Mouse (Mus musculus) adrenal gland, adult 18-20 months (tissue): ENCODE results near the gene Col8a1. TPM values are rescaled to one million over a fixed set of nuclear protein-coding genes. Genes with fewer than 3 reads are reported as not detected.

Experiments used
- DNase-seq, 2 experiments: peaks; one replicate each; pipeline ENCODE4 v3.0.0; 2021 to 2022; ENCODE audit warnings: low spot score in 2 of 2
- long read RNA-seq, 2 experiments: library from polyadenylated mRNA; stranded (forward); transcript quantifications; one replicate each; pipeline ENCODE4 v2.0.0; 2021
- total RNA-seq, 2 experiments: library from RNA; stranded (reverse); gene quantifications; 1 replicate in 1 of 2; 2 replicates in 1 of 2; pipeline ENCODE4 v1.2.3; 2021

Col8a1 gene
- total RNA-seq: 1 to 10 TPM; 3.0 to 3.5 TPM
- long read RNA-seq, experiment 1, partial matches to known transcripts: 0 of 1 reads
- long read RNA-seq, experiment 1, other reads (novel, unspliced or antisense): 1 of 1 reads
- long read RNA-seq, experiment 2, full-length matches to known transcripts: 7 of 10 reads
- long read RNA-seq, experiment 2, partial matches to known transcripts: 1 of 10 reads
- long read RNA-seq, experiment 2, other reads (novel, unspliced or antisense): 2 of 10 reads

DNA sequence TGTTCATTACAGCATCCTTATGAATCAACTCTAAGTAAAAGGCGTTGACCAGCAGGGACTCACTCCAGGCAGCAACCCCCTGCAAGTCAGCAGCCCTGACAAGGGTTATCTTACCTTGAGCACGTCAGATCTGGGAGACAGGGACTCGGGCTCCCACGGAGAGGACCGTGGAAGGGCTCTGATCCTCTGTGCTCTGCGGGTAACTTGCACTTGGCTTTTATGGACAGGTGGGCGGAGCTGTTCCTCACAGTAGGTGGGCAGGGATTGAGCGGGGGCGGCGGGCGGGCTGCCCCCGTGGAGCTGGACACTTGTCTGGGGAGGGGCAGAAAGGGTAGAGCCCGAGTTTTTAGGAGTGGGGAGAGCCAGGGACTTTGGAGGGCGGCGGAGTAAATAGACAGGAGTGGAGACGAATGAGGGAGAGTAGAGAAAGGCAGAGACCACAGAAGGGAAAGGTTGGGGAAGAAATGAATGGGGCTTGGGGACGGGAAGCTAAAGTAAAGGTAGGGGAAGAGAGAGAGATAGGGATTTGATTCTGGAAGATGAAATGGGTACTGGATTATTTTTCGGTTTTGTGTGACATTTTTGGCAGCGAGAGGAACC lies at the start of gene Col8a1:
Col8a1 (minus strand) TSS at position 212 of the 600 bp plus-strand sequence.
- peak in 1 of 2 experiments; percentile 8 for DNase-seq

DNA sequence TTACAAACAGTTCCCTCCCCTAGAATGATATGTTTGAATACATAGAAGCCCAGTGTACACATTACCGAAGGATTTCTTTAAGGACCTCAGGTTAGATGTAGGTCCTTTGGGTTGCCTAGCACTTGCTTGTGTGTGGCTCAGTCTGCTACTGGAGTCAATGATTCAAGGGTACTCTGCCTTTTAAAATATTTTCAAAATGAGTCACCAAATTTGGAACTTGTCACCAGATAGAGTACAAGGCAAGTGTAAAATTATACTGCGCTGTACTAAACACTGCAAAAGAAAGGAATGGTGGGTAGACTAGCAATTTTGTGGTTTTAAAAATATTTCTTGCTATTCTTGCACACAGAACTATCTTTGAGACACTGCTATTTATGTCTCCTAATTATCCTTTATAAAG lies 47.3 kb upstream of the Col8a1 start:
- DNase-seq: no peak

DNA sequence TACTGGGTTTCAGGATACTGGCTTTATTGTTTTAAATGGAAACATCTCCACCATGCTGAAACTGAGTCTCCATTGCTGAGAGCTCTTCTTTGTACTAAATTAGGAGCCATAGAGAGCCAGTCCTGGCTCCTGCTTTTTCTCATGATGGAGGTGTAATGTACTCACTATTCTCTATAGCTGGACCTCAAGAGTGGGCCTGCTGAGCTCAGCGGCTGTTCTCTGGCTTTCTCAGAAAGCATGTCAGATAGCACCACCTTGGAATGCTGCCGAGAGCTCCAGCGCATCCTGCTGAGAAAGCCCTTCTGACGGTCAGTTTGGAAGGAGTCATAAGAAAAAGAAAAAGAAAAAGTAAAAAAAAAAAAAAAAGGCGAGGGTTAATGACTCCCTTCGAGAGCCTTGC lies 41.8 kb upstream of the Col8a1 start:
- no peak for DNase-seq

DNA sequence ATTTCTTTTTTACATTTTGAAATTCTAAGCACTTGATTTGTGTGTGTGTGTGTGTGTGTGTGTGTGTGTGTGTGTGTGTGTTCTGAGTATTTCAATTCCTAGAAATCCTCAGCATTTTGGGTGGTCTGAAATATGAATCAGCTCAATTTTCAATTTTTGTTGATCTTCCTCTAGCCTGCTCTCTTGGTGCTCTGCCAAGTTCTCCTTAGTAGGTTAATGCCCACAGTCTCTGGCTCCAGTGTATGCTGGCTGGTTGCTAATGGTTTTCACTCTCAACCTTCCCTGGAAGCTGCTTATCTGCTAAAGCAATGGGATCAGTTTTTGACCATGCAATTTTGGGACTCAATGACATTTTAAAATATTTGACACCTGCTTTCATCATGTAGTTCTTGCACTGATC lies 24.5 kb upstream of the Col8a1 start:
- DNase-seq: no peak

DNA sequence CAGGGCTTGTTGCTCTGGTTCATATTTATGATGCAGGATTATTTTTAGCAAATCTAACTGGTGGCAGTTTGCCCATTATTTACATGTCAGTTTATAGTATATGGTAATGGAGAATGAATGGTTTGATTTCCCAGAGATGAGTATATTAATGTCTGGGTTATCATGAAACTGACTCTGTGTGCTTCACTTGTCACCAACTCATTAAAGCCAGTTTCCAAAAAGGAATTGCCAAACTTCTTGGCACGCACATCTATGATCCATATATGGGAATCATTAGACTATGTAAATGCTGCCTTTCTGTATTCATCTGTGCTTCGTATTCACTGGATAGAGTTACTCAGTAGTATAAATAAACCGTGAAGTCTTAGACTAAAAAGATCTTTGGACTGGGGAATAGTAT lies 11.1 kb upstream of the Col8a1 start:
- DNase-seq: no peak

DNA sequence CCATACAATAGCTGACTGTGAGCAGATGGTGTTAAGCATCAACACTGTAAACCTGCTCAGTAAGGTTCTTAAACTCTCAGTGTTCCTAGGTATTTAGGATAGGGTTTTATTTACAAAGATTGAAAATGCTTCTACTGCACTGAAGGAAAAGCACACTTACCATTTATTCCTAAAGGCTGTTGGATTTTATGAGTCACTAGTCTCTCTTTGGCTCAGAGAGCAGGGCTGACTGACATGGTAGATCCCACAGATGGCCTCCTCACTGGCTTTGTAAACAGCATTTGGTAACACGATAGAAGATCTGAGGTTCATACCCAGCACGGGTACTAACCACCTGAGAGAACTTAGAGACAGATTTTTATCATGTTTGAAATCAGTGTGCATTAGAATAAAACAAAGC lies 5.3 kb upstream of the Col8a1 start:
- DNase-seq: no peak

DNA sequence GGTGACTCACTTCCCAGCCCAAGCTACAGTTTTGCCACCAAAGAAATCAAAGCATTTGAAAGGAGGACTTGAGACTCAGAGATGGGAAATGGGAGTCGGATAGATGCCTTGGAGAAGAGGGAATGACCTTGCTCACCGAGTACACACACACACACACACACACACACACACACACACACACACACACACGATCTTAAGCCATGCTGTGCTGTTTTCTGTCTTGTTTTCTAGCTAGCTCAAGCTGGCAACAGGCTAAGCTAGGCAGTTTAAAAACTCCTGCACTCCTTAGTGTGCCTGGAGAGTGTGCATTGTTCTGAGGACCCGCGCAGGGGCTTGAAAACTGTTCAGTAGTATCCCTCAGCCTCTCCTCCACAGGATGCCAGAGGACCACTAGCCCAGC lies 1.2 kb upstream of the Col8a1 start:
- no peak for DNase-seq

DNA sequence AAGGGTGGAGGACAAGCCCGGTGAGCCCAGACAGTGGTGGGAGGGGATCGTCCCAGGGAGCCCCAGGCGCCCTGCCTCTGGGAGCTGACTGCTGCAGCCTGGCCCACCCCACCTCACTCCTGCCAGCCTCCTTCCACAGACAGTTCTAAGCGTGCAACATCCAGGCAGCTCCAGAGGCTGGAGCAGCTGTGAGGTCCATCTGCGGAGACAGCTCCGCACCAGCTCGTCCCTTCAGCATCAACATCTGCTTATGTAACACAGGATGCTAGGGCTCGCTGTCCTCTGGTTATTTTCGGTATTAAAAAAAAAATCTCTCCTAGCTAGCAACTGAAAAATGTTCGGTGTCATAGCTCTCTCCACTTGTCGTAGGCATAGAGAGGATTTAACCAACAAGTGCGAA lies 704 bp upstream of the Col8a1 start:
- peak in 1 of 2 experiments; percentile 17 for DNase-seq

DNA sequence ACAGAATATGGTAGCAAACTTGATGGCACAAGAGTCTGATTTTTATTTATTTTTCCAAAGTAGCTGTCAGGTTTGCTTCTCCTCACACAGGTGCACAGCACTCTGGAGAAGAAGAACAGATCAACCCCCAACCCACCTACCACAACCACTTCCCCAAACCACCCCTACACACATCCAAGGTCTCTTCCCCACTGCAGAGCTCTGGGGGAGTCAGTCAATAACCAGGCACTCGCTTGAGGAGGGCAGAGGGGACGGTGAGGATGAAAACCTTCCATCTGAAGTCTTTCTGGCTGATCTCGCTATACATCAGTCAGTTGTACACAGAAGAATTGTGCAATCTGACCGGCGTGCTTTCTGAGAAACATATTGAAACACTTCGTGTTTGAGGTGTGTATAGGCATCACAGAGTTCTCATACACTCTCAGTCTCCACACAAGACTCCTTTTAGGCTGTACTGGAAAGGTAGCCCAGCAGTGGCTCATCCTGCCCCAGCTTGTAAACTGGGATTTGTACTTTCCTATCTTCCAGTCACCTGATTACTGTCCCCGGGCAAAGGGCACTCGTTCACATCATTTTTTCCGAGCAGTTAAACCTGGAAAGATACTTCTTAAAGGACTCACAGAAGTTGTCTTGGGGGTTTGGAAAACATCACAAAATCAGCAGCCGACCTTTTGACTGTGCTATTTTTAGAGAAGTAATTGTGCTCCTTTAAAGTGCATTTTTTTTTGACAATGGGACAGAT lies 827 bp downstream of the Col8a1 start:
- DNase-seq: no peak

DNA sequence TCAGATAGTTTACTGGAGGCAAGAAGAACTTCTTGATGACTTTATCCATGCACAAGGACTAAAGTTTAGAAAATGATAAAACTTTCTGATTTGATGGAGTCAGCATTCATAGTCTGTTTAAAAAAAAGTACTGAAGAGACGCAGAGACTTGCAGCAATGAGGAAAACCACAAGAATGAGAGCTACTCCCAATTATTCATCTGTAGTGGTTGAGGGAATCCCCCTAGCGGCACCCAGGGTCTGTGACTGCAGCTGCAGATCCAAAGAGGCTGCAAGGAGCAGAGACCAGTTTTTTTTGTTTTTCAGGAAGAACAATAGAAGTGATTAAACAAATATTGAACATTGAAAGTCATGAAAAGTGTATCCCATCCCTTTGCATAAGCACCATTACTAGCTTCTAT lies 4.0 kb downstream of the Col8a1 start:
- DNase-seq: no peak

DNA sequence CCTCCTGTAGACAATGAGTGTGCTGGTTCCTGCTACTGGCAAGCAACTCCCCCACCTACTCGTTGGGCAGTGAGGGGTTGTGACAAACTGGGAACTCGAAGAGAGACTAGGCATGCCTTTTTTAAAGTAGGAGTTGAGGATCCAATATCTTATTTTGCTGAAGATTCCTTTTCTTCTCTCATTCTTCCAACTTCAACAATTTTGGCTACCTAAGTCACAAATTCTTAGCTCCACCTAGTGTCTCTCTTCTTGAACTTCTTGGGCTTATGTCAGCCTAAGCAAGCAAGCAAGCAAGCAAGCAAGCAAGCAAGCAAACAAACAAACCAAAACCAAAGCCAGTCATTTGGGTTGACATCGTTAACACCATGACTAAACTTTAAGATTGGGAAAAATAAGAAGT lies 6.4 kb downstream of the Col8a1 start:
- no peak for DNase-seq

DNA sequence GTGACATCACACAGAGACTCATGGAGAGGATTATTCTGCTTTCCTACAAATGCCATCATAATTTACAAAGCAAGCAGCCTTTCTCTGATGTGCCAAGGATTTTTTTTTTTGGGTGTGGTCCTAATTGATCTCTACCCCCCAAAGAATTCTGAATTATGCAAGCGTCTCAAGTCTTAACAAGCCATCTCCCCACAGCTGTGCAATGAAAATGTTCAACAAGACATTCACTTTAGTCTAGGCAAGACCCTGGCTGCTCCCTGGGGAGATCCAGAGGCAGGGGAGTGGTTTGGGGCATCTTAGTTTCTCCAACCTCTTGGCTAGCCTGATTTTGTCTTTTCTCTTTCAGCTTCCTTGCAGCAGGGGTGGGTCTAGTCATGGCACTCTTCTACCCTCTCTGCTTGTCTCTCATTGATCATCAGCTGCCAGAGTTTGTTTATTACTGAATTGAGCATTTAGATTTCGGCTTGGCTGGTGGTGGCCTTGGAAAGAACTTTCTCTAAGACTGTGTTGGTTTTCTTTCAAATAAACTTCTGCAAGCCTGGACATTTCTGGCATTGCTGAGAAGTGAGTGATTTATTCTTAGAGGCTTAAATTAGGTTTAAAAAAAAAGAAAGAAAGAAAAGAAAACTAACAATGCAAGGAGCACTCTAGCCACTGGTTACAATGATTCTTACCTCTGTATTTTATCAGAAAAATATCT lies 7.0 kb downstream of the Col8a1 start:
- no peak for DNase-seq

DNA sequence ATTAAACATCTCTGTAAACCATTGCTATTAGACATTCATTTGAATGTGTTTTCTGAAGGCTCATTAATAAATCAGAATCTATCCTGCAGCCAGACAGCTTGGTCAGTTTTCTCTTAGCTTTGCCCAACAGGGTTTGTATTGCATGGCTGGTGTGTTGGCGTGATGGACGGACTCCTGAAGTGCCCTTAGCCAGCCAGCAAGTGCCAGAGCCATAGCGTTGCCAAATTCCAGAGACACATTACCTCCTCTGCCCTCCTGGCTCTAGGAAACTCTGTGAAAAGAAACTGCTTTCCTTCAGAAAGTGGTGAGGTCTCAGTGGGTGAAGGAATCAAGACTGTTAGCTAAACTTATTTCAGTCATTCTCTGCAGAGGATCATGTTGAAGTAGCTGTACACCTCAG lies 14.4 kb downstream of the Col8a1 start:
- DNase-seq: no peak

DNA sequence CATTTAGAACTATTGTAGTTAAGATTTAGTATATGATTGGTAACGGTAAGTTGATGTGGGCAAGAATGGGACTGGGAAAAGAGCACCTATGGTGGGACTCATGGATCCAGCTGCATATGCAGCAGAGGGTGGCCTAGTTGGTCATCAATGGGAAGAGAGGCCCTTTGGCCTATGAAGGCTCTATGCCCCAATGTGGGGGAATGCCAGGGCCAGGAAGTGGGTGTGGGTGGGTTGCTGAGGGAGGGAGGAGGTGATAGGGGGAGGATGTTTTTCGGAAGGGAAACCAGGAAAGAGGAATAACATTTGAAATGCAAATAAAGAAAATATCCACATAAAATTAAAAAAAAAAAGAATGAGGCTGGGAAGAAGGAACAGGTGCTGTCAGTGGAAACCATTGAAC lies 19.6 kb downstream of the Col8a1 start:
- DNase-seq: no peak

DNA sequence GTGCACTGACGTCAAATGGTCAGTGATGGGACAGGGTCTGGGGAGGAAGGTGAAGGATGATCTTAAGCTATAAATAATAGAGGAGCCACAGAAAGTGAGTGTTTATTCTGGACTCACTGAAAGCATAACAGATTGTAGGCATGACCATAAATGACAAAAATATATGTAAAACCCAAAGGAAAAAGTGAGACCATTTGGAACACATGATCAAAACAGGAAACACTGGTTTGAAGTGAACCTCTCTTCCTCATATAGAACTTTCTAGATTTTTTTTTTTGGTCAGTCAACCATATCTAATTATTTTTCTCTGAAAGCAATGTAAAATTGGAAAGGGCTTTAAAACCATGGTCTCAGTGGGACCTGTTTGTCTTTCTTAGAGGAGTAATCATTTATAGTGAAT lies 21.0 kb downstream of the Col8a1 start:
- no peak for DNase-seq

DNA sequence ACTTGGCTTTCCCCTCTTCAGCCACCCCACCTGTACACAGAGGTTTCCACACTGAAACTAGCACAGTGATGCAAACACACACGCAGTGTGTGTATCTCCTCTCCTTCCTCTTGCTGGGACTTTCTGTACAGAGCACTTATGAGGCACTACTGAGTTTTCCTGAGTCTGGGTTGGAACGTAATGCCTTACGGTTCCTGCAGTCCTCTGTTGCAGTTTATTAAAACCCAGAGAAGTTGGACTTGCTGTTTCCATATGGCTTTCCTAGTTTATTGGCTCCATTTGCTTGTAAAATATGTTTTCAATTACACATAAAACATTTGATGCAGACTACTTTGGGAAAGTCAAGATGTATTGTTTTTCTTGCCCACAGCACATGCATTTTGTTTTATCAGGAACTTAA lies 21.4 kb downstream of the Col8a1 start:
- no peak for DNase-seq

DNA sequence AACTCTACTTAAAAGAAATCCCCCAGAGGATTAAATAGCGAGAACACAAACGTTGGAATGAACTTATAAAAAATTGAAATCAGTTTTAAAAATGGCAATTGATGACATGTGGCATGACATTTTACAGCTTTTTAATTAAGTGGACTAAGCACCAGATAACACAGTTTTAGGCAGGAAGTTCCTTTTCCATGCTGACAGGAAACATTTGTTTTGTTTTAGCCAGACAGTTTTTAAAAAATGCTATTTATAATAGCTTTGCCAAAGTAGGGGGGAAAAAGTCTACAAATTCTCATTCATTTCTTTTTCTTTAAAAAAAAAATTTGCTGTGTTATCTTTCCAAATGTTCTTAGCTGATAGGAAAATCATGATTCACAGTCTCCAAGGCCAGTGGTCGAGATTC lies 29.6 kb downstream of the Col8a1 start:
- no peak for DNase-seq

DNA sequence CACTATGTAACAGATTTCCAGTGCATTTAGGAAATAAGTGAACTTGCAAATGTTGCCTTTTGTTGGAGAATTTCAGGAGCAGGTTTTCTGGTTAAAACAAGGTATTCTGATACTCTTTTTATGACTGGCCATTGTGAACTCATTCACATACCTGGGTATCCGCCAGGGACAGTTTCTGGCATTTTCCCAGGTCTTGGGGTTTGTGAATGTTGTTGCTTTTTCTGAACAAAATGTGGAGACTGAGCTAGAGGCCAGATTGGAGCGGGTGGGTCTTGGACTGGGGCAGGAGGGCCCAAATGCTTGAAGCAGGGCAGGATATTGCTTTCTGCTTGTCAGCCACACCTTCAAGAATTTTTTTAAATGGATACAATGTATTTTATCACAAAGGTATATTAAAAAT lies 35.6 kb downstream of the Col8a1 start:
- DNase-seq: no peak

DNA sequence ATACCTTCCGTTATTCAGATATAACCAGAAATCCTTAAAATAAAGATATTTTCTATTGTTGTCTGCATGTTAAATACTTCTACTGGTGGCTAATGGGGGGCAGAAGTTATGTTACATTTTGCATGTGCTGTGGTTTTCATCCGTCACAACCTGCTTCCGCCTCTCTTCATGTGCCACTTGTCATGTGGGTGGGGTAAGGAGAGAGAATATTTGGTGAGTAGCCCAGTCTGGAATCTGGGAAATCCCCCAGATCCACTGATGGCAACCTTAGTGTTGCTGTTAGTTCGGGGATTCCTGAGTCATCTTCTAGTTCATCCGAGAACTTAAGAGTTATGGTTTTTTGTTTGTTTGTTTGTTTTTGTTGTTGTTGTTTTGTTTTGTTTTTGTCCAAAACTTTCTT lies 55.8 kb downstream of the Col8a1 start:
- DNase-seq: no peak

DNA sequence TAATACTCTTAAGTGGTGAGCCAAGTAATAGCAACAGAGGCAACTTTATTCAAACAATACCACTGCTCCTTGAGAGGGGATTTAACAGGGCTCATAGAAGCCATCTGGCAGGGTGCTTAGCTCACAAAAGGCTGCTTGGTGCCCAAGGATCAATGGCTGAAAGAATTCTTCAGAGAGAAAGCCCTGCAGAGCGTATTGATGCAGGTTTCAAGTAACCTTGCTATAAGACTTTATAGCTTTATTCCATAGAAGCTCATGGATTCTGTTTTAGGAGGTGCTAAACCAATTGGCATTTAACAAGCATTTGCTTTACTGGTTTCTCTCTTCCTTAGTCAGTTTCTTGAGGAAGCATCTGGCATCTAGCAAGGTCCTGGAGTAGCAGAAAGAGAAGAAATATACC lies 59.8 kb downstream of the Col8a1 start:
- no peak for DNase-seq

DNA sequence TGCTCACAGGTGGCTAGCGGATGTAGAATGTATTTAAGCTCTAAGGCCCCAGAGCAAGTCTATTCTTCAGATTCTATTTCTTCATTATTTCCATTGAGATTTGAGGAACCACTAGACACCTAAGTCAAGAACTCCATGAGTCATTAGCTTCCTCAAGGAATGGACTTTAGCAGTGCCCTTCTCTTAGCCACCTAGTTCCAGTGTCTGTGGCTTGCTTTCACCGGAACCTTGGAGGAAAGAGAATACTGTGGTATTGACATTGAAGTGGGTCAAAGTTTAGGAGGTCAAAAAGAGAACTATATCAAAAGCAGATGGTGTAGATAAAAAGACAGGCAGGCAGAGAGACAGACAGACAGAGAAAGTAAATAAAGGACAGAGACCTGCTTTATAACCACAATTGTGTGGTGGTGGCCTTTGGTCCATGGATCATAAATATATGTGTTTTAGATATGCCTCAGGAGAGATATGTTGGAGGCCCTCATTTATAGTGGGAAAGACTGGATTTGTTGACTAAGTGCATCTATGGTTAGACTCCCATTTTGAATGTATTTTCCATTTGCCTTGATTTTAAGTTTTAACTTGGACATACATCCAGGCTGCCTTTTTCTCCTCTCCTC lies 60.5 kb downstream of the Col8a1 start:
- DNase-seq: no peak
